Mouse (Mus musculus) c-Kit-positive CD71-negative TER-119-negative erythroid progenitor cells, embryonic 14.5 days (primary cell): ENCODE results near the gene Xylt2.
"Not testable (repeated sequence)": the region's sequence is repeated elsewhere in the genome, so short reads cannot be mapped to it uniquely, and the experiment has no call there.

Experiments used
- DNase-seq: peaks from one replicate; pipeline ENCODE4 v3.0.0-alpha.2; 2013; ENCODE audit warnings: low read depth

Xylt2 gene

GRCm38 (mm10) chr11:94676754-94677606, at the start of gene Xylt2:
Gene Xylt2 (minus strand): TSS chr11:94677515.
- DNase-seq, result peak; percentile 82

- DNase-seq, result no peak
Measured at GRCm38 (mm10) chr11:94719216-94719615, 41.9 kb upstream of the Xylt2 start.

- DNase-seq, result no peak
Measured at GRCm38 (mm10) chr11:94718113-94718909, 41.0 kb upstream of the Xylt2 start.

- no peak for DNase-seq
Measured at GRCm38 (mm10) chr11:94717239-94717638, 39.9 kb upstream of the Xylt2 start.

GRCm38 (mm10) chr11:94716754-94717153, 39.4 kb upstream of the Xylt2 start:
- no peak for DNase-seq

GRCm38 (mm10) chr11:94715622-94716021, 38.3 kb upstream of the Xylt2 start:
- no peak for DNase-seq

GRCm38 (mm10) chr11:94713246-94713860, 36.0 kb upstream of the Xylt2 start:
- no peak for DNase-seq

- DNase-seq, result no peak
Measured at GRCm38 (mm10) chr11:94704472-94704871, 27.2 kb upstream of the Xylt2 start, which contains the start of gene Gm11541. Gene Gm11541 (minus strand): TSS chr11:94704499.

- DNase-seq, result no peak
Measured at GRCm38 (mm10) chr11:94704020-94704419, 26.7 kb upstream of the Xylt2 start.

GRCm38 (mm10) chr11:94702216-94702610, 24.9 kb upstream of the Xylt2 start:
- no peak for DNase-seq

- DNase-seq, result no peak
Measured at GRCm38 (mm10) chr11:94701401-94702215, 24.3 kb upstream of the Xylt2 start.

GRCm38 (mm10) chr11:94699399-94699798, 22.1 kb upstream of the Xylt2 start:
- DNase-seq, result no peak

- DNase-seq, result no peak
Measured at GRCm38 (mm10) chr11:94697703-94698464, 20.6 kb upstream of the Xylt2 start.

GRCm38 (mm10) chr11:94697140-94697539, 19.8 kb upstream of the Xylt2 start:
- no peak for DNase-seq

- no peak for DNase-seq
Measured at GRCm38 (mm10) chr11:94695508-94695907, 18.2 kb upstream of the Xylt2 start.

GRCm38 (mm10) chr11:94692502-94692901, 15.2 kb upstream of the Xylt2 start:
- DNase-seq, result not testable (repeated sequence)

GRCm38 (mm10) chr11:94687178-94687577, 9.9 kb upstream of the Xylt2 start:
- no peak for DNase-seq

- DNase-seq, result no peak
Measured at GRCm38 (mm10) chr11:94682427-94682826, 5.1 kb upstream of the Xylt2 start.

- no peak for DNase-seq
Measured at GRCm38 (mm10) chr11:94681640-94682039, 4.3 kb upstream of the Xylt2 start.

- no peak for DNase-seq
Measured at GRCm38 (mm10) chr11:94680639-94681038, 3.3 kb upstream of the Xylt2 start.

- DNase-seq, result no peak
Measured at GRCm38 (mm10) chr11:94677607-94678145, 361 bp upstream of the Xylt2 start.
